Mouse (Mus musculus): ENCODE results near the gene Acap3.

GRCm38 (mm10) chr4:155889316-155889715, 2.3 kb upstream of the Acap3 start:
- TF ChIP-seq CTCF (IDR thresholded peaks at IDR 0.05; ENCODE audit: low read depth), result no peak
- TF ChIP-seq EP300 (optimal IDR thresholded peaks at IDR 0.05), result no peak

All from stomach, postnatal 0 days (tissue).